Mouse (Mus musculus) kidney, embryonic 14.5 days (tissue): ENCODE results near the gene Prkcq. TPM values are rescaled to one million over a fixed set of nuclear protein-coding genes. Genes with fewer than 3 reads are reported as not detected.

Experiments
- ATAC-seq: fragments of 200-750 bp; cut with Nextera tagmentation; 2 replicates; pipeline ENCODE4 v1.8.0; 2017; ENCODE audit warnings: moderate number of reproducible peaks, mild to moderate bottlenecking, moderate TSS enrichment, moderate library complexity; ENCODE audit not compliant: low FRiP score, low TSS enrichment
- H3K27ac ChIP-seq: fragments of 300-500 bp; sonication (generic); 2 replicates; pipeline ENCODE4 v1.5.1; 2014; ENCODE audit warnings: low read depth, mild to moderate bottlenecking, low read length, moderate library complexity, mixed read lengths
- H3K27me3 ChIP-seq: fragments of 300-500 bp; sonication (generic); 2 replicates; pipeline ENCODE4 v1.6.1; 2014; ENCODE audit warnings: mild to moderate bottlenecking, low read length; ENCODE audit not compliant: control insufficient read depth, insufficient read depth
- H3K36me3 ChIP-seq: fragments of 300-500 bp; sonication (generic); 2 replicates; pipeline ENCODE4 v1.6.1; 2014; ENCODE audit warnings: low read length, mixed read lengths; ENCODE audit not compliant: control insufficient read depth, insufficient read depth
- H3K4me1 ChIP-seq: fragments of 300-500 bp; sonication (generic); 2 replicates; pipeline ENCODE4 v1.6.1; 2014; ENCODE audit warnings: low read length, mixed read lengths; ENCODE audit not compliant: control insufficient read depth, insufficient read depth
- H3K4me2 ChIP-seq: fragments of 300-500 bp; sonication (generic); replicated peaks from 2 replicates; pipeline ENCODE4 v1.6.1; 2014; ENCODE audit warnings: low read depth, mild to moderate bottlenecking, low read length
- H3K4me3 ChIP-seq: fragments of 300-500 bp; sonication (generic); 2 replicates; pipeline ENCODE4 v1.5.1; 2014; ENCODE audit warnings: mild to moderate bottlenecking, low read length
- H3K9ac ChIP-seq: fragments of 300-500 bp; sonication (generic); 2 replicates; pipeline ENCODE4 v1.6.1; 2014; ENCODE audit warnings: low read depth, mild to moderate bottlenecking, low read length, moderate library complexity
- H3K9me3 ChIP-seq: fragments of 300-500 bp; sonication (generic); 2 replicates; pipeline ENCODE4 v1.6.1; 2016; ENCODE audit warnings: low read length; ENCODE audit not compliant: control insufficient read depth
- WGBS: fragments of 180-500 bp; shearing (Covaris S2); extraction: QIAGEN DNeasy Blood & Tissue Kit; methylation state at CpG from one replicate; pipeline ENCODE4 v1.1.7; 2014; 5-methylcytosine and 5-hydroxymethylcytosine counted together
- polyA plus RNA-seq: library from polyadenylated mRNA; unstranded; fragments of >200 nt; fragmentation: Nextera tagmentation; extraction: Ambion mirVana; gene quantifications from 2 replicates; pipeline ENCODE4 v1.2.1, GENCODE M21; 2014

Gene Prkcq
- polyA plus RNA-seq, 1 experiment from 2014 or later = 3.3 TPM

GRCm38 (mm10) chr2:11159641-11160040, 12.3 kb upstream of the Prkcq start:
- Histone ChIP-seq H3K9me3 (no peaks in the 10 kb centered on the region), H3K36me3 (no peaks in the 10 kb centered on the region), H3K27me3 (no peaks in the 10 kb centered on the region), H3K4me3 (no peak overlapping the region), H3K27ac (no peak overlapping the region), H3K4me1 (no peaks in the 10 kb centered on the region), H3K4me2 (no peak overlapping the region), H3K9ac (no peak overlapping the region)
- no peak for ATAC-seq
- whole genome bisulfite sequencing = 94% methylated on average over 7 of the region's 7 CpGs

- Histone ChIP-seq H3K9ac (no peak overlapping the region), H3K4me1 (no peaks in the 10 kb centered on the region), H3K27ac (no peak overlapping the region), H3K27me3 (no peaks in the 10 kb centered on the region), H3K36me3 (no peaks in the 10 kb centered on the region), H3K4me3 (no peak overlapping the region), H3K4me2 (no peak overlapping the region), H3K9me3 (no peaks in the 10 kb centered on the region)
- no peak for ATAC-seq
- WGBS = 87% methylated on average over 3 of the region's 3 CpGs
Observed at GRCm38 (mm10) chr2:11160696-11161095, 11.2 kb upstream of the Prkcq start.

- no peaks in the 10 kb centered on the region for H3K4me1 ChIP-seq
- H3K27ac ChIP-seq = no peak overlapping the region
- 90% methylated on average over 4 of the region's 4 CpGs for WGBS
- H3K9ac ChIP-seq = no peak overlapping the region
- no peak overlapping the region for H3K4me2 ChIP-seq
- no peak overlapping the region for H3K4me3 ChIP-seq
- H3K36me3 ChIP-seq = no peaks in the 10 kb centered on the region
- H3K27me3 ChIP-seq = no peaks in the 10 kb centered on the region
- H3K9me3 ChIP-seq = no peaks in the 10 kb centered on the region
- no peak for ATAC-seq
Observed at GRCm38 (mm10) chr2:11161336-11161735, 10.6 kb upstream of the Prkcq start.

- no peak overlapping the region for H3K27ac ChIP-seq
- WGBS = 68% methylated on average over 3 of the region's 3 CpGs
Observed at GRCm38 (mm10) chr2:11162701-11163100, 9.2 kb upstream of the Prkcq start.

GRCm38 (mm10) chr2:11164170-11164569, 7.7 kb upstream of the Prkcq start:
- no peak for ATAC-seq
- Histone ChIP-seq H3K4me1 (no peaks in the 10 kb centered on the region), H3K4me3 (no peak overlapping the region), H3K4me2 (no peak overlapping the region), H3K27me3 (no peaks in the 10 kb centered on the region), H3K36me3 (no peaks in the 10 kb centered on the region), H3K27ac (no peak overlapping the region), H3K9ac (no peak overlapping the region), H3K9me3 (no peaks in the 10 kb centered on the region)
- 91% methylated on average over 3 of the region's 3 CpGs for WGBS

More at GRCm38 (mm10) chr2:11162701-11163100, 9.2 kb upstream of the Prkcq start:
- Histone ChIP-seq H3K4me2 (no peak overlapping the region), H3K36me3 (no peaks in the 10 kb centered on the region), H3K9me3 (no peaks in the 10 kb centered on the region), H3K27me3 (no peaks in the 10 kb centered on the region), H3K4me1 (no peaks in the 10 kb centered on the region), H3K9ac (no peak overlapping the region), H3K4me3 (no peak overlapping the region)
- no peak for ATAC-seq

- 69% methylated on average over 6 of the region's 6 CpGs for WGBS
- Histone ChIP-seq H3K36me3 (no peaks in the 10 kb centered on the region), H3K4me3 (no peak overlapping the region), H3K27ac (no peak overlapping the region), H3K4me2 (no peak overlapping the region), H3K9me3 (no peaks in the 10 kb centered on the region), H3K4me1 (no peaks in the 10 kb centered on the region; the same call in 1 of the 2 replicates), H3K9ac (no peak overlapping the region), H3K27me3 (peaks cover 7% of the 10 kb centered on the region; the same call in 1 of the 2 replicates)
- ATAC-seq = no peak
Observed at GRCm38 (mm10) chr2:11169721-11170335, 2.1 kb upstream of the Prkcq start.

- Histone ChIP-seq H3K9me3 (no peaks in the 10 kb centered on the region), H3K4me1 (no peaks in the 10 kb centered on the region; the same call in 1 of the 2 replicates), H3K27ac (no peak overlapping the region), H3K27me3 (peaks cover 7% of the 10 kb centered on the region; the same call in 1 of the 2 replicates), H3K9ac (no peak overlapping the region), H3K4me3 (peak overlapping the region; percentile 47), H3K36me3 (no peaks in the 10 kb centered on the region), H3K4me2 (peak overlapping the region; percentile 90)
- ATAC-seq = no peak
- WGBS = 16% methylated on average over 9 of the region's 9 CpGs
Observed at GRCm38 (mm10) chr2:11172831-11173414, 1.0 kb downstream of the Prkcq start.

GRCm38 (mm10) chr2:11173521-11173920, 1.6 kb downstream of the Prkcq start:
- H3K9ac ChIP-seq = no peak overlapping the region
- H3K4me1 ChIP-seq = no peaks in the 10 kb centered on the region; the same call in 1 of the 2 replicates
- no peak overlapping the region for H3K4me3 ChIP-seq
- no peak overlapping the region for H3K27ac ChIP-seq
- H3K4me2 ChIP-seq = no peak overlapping the region
- 46% methylated on average over 4 of the region's 4 CpGs for WGBS
- no peaks in the 10 kb centered on the region for H3K36me3 ChIP-seq
- ATAC-seq = no peak
- H3K27me3 ChIP-seq = peaks cover 7% of the 10 kb centered on the region; the same call in 1 of the 2 replicates
- H3K9me3 ChIP-seq = no peaks in the 10 kb centered on the region

- no peak overlapping the region for H3K9ac ChIP-seq
- H3K4me1 ChIP-seq = no peaks in the 10 kb centered on the region; the same call in 1 of the 2 replicates
- 83% methylated on average over 4 of the region's 4 CpGs for WGBS
- no peaks in the 10 kb centered on the region for H3K9me3 ChIP-seq
- no peak overlapping the region for H3K27ac ChIP-seq
- H3K4me3 ChIP-seq = no peak overlapping the region
- no peak for ATAC-seq
- H3K36me3 ChIP-seq = no peaks in the 10 kb centered on the region
- no peak overlapping the region for H3K4me2 ChIP-seq
- H3K27me3 ChIP-seq = peaks cover 7% of the 10 kb centered on the region; the same call in 1 of the 2 replicates
Observed at GRCm38 (mm10) chr2:11174101-11174500, 2.2 kb downstream of the Prkcq start.
